Mouse (Mus musculus): Measurements from ENCODE around the gene Rtp2.

Rtp2 gene

DNA sequence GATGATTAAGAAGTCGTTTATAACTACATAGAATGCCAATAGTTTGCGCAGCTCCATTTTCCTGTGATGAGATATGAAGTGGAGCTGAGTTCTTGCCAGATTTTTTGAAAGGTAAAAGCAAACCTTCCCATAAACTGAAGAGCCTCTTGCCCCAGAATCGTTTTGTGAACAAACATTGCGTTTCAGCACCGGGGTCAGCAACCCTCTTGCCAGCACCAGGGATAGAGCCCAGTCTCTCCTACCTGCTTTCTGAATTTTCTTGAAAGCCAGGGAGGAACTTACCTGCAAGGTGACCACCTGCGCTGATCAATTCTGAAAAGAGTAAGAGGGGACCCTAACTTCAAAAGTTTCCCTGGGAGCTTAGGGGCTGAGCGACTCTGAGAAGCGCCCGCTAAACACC is 42.0 kb downstream of the Rtp2 start:
- DNase-seq (ENCODE audit: low read depth, low spot score): peak; percentile 40

DNA sequence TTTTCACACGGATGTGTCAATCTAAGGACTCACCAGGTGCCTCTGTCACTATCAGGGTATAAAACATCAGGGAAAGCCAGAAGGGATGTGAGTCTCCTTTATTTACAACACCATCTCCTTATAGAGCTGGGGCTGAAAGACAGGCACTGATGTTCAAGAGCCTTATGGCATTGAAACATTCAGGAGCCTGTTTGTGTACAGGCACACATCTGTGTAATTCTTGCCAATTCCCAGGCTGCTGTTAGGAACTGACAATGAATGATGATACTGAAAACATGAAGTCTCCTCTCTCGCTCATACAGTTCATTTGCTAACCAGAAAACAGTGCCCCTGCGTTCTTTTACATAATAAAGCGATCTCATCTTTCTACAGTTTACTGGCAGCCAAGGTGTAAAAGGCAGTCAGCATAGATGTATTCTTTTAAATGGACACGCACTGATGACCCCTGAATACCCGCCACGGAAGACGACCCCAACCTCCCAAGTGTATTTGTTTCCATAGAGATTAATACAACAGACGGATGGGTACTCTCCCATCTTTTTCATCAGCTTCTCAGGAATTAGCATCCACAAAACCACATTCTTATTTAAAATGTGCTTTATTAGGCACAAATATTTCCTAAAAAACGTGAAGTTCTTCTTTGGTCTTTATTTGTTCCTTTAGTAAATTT is 44.1 kb downstream of the Rtp2 start:
- peak; percentile 12 for DNase-seq (ENCODE audit: low read depth, low spot score)

DNA sequence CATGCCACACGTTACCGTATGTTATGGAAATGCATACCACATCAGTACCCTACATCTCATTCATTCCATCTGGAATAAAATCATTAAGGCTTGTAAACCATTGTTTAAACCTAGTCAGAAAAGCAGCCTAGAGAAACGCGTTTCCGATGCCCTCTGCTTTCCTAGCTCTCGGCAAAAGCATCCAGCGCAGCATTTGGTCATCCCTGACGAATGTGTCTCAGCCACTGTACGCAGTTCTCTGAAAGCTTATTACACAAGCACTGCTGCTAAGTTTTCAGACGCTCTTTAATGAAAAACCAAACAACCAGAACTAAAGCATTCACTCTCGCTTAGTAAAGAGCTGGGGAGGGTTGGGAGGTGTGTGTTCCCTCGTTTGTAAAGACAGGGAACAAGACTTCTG is 47.1 kb downstream of the Rtp2 start:
- DNase-seq (ENCODE audit: low read depth, low spot score): no peak

All from mesoderm, embryonic 11.5 days (tissue).